Comparison of ENCODE assay signal across 9 mouse cellular contexts in genomic region chr3:146783645-146784225, GRCm38 (mm10). TPM values are rescaled to one million over a fixed set of nuclear protein-coding genes. Genes with fewer than 3 reads are reported as not detected.
DNase-seq lines count a peak whose midpoint lies in the region; ATAC-seq and TF ChIP-seq lines count a peak whose summit lies in the region.
"Had no signal": no experiment of that assay in that cellular context is flagged by ENCODE, and none has a peak within 500 bp of the region (broad histone marks: within the 10 kb centered on the region; RNA-seq: fewer than 3 reads in every experiment).

No protein-coding gene starts in this region.

- no peak for TF ChIP-seq POLR2A in heart, adult 2 months (IDR thresholded peaks at IDR 0.05; ENCODE audit: insufficient read depth, low read depth, low read length)

- H3K79me2 ChIP-seq in heart, adult 2 months (replicated peaks; ENCODE audit: control insufficient read depth, insufficient read depth, low read length): peaks cover 6% of the 10 kb centered on the region

- no peaks in the 10 kb centered on the region for H3K9me3 ChIP-seq in neural tube, embryonic 14.5 days (ENCODE audit: control insufficient read depth, low read length)

- no peaks in the 10 kb centered on the region for H3K27me3 ChIP-seq in heart, adult 2 months (ENCODE audit: control insufficient read depth, insufficient read depth, low read length)
- no peaks in the 10 kb centered on the region for H3K27me3 ChIP-seq in neural tube, embryonic 14.5 days (ENCODE audit: control insufficient read depth, insufficient read depth, low read length)

- no peak overlapping the region for H3K4me2 ChIP-seq in neural tube, embryonic 14.5 days (ENCODE audit: low read depth, low read length)

- peaks cover 8% of the 10 kb centered on the region for H3K4me1 ChIP-seq in heart, adult 2 months (ENCODE audit: control insufficient read depth, insufficient read depth, low read length)
- peaks cover 3% of the 10 kb centered on the region; the same call in 1 of the 2 replicates for H3K4me1 ChIP-seq in neural tube, embryonic 14.5 days (ENCODE audit: control insufficient read depth, insufficient read depth, low read length)

- H3K4me3 ChIP-seq in heart, adult 2 months: no peak overlapping the region
- no peak overlapping the region for H3K4me3 ChIP-seq in neural tube, embryonic 14.5 days (ENCODE audit: low read depth, low read length)

- DNase-seq in heart, adult 2 months: no peak
- DNase-seq in heart, postnatal 4 days: no peak
- no peak for DNase-seq in neural tube, embryonic 10.5 days (ENCODE audit: extremely low spot score, low spot score)
- no peak for DNase-seq in ovary, postnatal 14 days (ENCODE audit: low spot score)
- no peak for DNase-seq in embryo, embryonic 9.5 days (ENCODE audit: extremely low spot score)
- DNase-seq: cerebellum, adult 8-10 months had no signal

- H3K27ac ChIP-seq in heart, adult 2 months: no peak overlapping the region
- no peak overlapping the region for H3K27ac ChIP-seq in neural tube, embryonic 14.5 days (ENCODE audit: low read depth, low read length)

- 62% methylated on average over 7 of the region's 7 CpGs for WGBS in heart, adult 2 months
- WGBS in neural tube, embryonic 14.5 days: 79% methylated on average over 7 of the region's 7 CpGs

- TF ChIP-seq CTCF in heart, adult 2 months (IDR thresholded peaks at IDR 0.05): peak; percentile 70

- ATAC-seq in neural tube, embryonic 14.5 days (ENCODE audit: low read depth): peak; percentile 56; the same call in 1 of the 2 replicates
- ATAC-seq in granulocyte monocyte progenitor cell, adult 5-6 weeks (replicated peaks; ENCODE audit: poor library complexity, severe bottlenecking): peak; percentile 34
- peak; percentile 64 for ATAC-seq in neutrophil, adult 5-6 weeks (ENCODE audit: extremely low read depth, insufficient number of reproducible peaks, low FRiP score, poor library complexity, severe bottlenecking)

- H3K9ac ChIP-seq in heart, adult 2 months (ENCODE audit: low read depth, low read length): no peak overlapping the region
- H3K9ac ChIP-seq in neural tube, embryonic 14.5 days (replicated peaks; ENCODE audit: low read depth, low read length): no peak overlapping the region

- no peak for TF ChIP-seq EP300 in heart, adult 2 months (IDR thresholded peaks at IDR 0.05; ENCODE audit: insufficient read depth, low read depth, low read length)

- intact Hi-C loops in heart, adult 2 months (cut with DNase I): loop anchor here (1.0 to 2.0 kb wide), 2 partner anchors 219 to 439 kb away; no protein-coding TSS in a partner anchor

- peaks cover under 1% of the 10 kb centered on the region; the same call in 1 of the 2 replicates for H3K36me3 ChIP-seq in heart, adult 2 months (ENCODE audit: control insufficient read depth, insufficient read depth, low read length)
- no peaks in the 10 kb centered on the region for H3K36me3 ChIP-seq in neural tube, embryonic 14.5 days (ENCODE audit: control insufficient read depth, insufficient read depth, low read length)

RNA-seq across cellular contexts. Expression of gene Prkacb, which starts 29.1 kb away (rescaled TPM):
- total RNA-seq in heart, adult 2 months (2021): 10 to 100 TPM; 57.4 to 58.9 TPM
- polyA plus RNA-seq in heart, adult 2 months (2012; rRNA removed): 19.8 and 30.4 TPM in 2 replicates
- total RNA-seq in heart, postnatal 4 days (2021): 100 to 1,000 TPM in 1 of 2 experiments, 10 to 100 TPM in 1; 93.6 to 106 TPM
- polyA plus RNA-seq in neural tube, embryonic 14.5 days (2014; fragmentation: Nextera tagmentation; extraction: Ambion mirVana): 228 and 234 TPM in 2 replicates
- total RNA-seq in granulocyte monocyte progenitor cell, adult 5-6 weeks (2014; fragmentation: Nextera tagmentation): 59.3 and 64.8 TPM in 2 replicates
- total RNA-seq in granulocyte monocyte progenitor cell, adult 5-6 weeks (2017): 78.1 and 85.3 TPM in 2 replicates
- 67.4 and 71.8 TPM in 2 replicates for total RNA-seq in neutrophil, adult 5-6 weeks (2017)
